Mouse (Mus musculus): ENCODE results near the gene Tmem184a.

- TF ChIP-seq CTCF (IDR thresholded peaks at IDR 0.05; ENCODE audit: extremely low read depth, insufficient read depth, insufficient read length, insufficient replicate concordance): no peak
- TF ChIP-seq POLR2A (IDR thresholded peaks at IDR 0.05; ENCODE audit: low read depth, low read length): no peak
Observed at GRCm38 (mm10) chr5:139813963-139814381, 5.7 kb downstream of the Tmem184a start.
